Mouse (Mus musculus) embryonic fibroblast, embryonic 13.5 days (primary cell): ENCODE data around the gene Elmo1. TPM values are rescaled to one million over a fixed set of nuclear protein-coding genes. Genes with fewer than 3 reads are reported as not detected.

Source experiments
- H3K27ac ChIP-seq: 2 replicates; pipeline ENCODE4 v1.5.1; 2012; ENCODE audit warnings: low read length, control low read depth, inconsistent platforms; ENCODE audit not compliant: insufficient read depth
- H3K4me1 ChIP-seq: 2 replicates; pipeline ENCODE4 v1.6.1; 2011; ENCODE audit warnings: low read length; ENCODE audit not compliant: control insufficient read depth, insufficient read depth
- H3K4me3 ChIP-seq: 2 replicates; pipeline ENCODE4 v1.5.1; 2011; ENCODE audit warnings: mild to moderate bottlenecking, control low read depth, low read length; ENCODE audit not compliant: insufficient read depth
- CTCF ChIP-seq: IDR thresholded peaks from 2 replicates; pipeline ENCODE4 v1.5.1; 2011; ENCODE audit warnings: mild to moderate bottlenecking, control low read depth, low read length, moderate library complexity, borderline replicate concordance; ENCODE audit not compliant: insufficient read depth
- POLR2A ChIP-seq: IDR thresholded peaks from 2 replicates; pipeline ENCODE4 v1.6.1; 2011; ENCODE audit warnings: low read depth, mild to moderate bottlenecking, control low read depth, low read length, moderate library complexity
- polyA plus RNA-seq: library from polyadenylated mRNA; stranded (reverse); fragments of >200 nt; gene quantifications from 2 replicates; pipeline ENCODE4 v1.2.4, GENCODE M21; 2011; ENCODE audit warnings: low read depth; ENCODE audit not compliant: missing spikeins, insufficient read length

The Elmo1 gene
- polyA plus RNA-seq, result 1.6 and 4.8 TPM in 2 replicates

GRCm38 (mm10) chr13:20090133-20090710 lies at the start of gene Elmo1:
TSS of gene Elmo1 (plus strand) at chr13:20090596.
- no peaks in the 10 kb centered on the region for H3K4me1 ChIP-seq
- H3K4me3 ChIP-seq, result peak within 1 kb of the TSS; percentile 60
- TF ChIP-seq POLR2A (no peak), CTCF (peak; percentile 40; the same call in 1 of the 2 replicates)
- H3K27ac ChIP-seq, result no peak within 1 kb of the TSS

- no peak for TF ChIP-seq POLR2A
- TF ChIP-seq CTCF, result no peak
- Histone ChIP-seq H3K27ac (no peak overlapping the region), H3K4me3 (no peak overlapping the region), H3K4me1 (no peaks in the 10 kb centered on the region)
Observed at GRCm38 (mm10) chr13:20041169-20041830, 49.1 kb upstream of the Elmo1 start.

GRCm38 (mm10) chr13:20042856-20043255 lies 47.5 kb upstream of the Elmo1 start:
- H3K4me1 ChIP-seq, result peaks cover 2% of the 10 kb centered on the region; the same call in 1 of the 2 replicates
- H3K4me3 ChIP-seq, result no peak overlapping the region
- no peak overlapping the region for H3K27ac ChIP-seq
- TF ChIP-seq POLR2A (no peak), CTCF (no peak)

GRCm38 (mm10) chr13:20045350-20045749 lies 45.0 kb upstream of the Elmo1 start:
- no peak overlapping the region for H3K4me3 ChIP-seq
- peaks cover 11% of the 10 kb centered on the region; the same call in 1 of the 2 replicates for H3K4me1 ChIP-seq
- TF ChIP-seq POLR2A, result no peak
- H3K27ac ChIP-seq, result no peak overlapping the region

GRCm38 (mm10) chr13:20045836-20046235 lies 44.6 kb upstream of the Elmo1 start:
- TF ChIP-seq POLR2A, result no peak
- TF ChIP-seq CTCF, result no peak
- no peak overlapping the region for H3K27ac ChIP-seq
- peaks cover 11% of the 10 kb centered on the region; the same call in 1 of the 2 replicates for H3K4me1 ChIP-seq
- no peak overlapping the region for H3K4me3 ChIP-seq

- TF ChIP-seq CTCF (no peak), POLR2A (no peak)
- no peak overlapping the region for H3K27ac ChIP-seq
Observed at GRCm38 (mm10) chr13:20046406-20046805, 44.0 kb upstream of the Elmo1 start.

GRCm38 (mm10) chr13:20047926-20048836 lies 42.2 kb upstream of the Elmo1 start:
- TF ChIP-seq CTCF, result no peak
- peak overlapping the region; percentile 37; the same call in 1 of the 2 replicates for H3K27ac ChIP-seq
- H3K4me1 ChIP-seq, result peaks cover 11% of the 10 kb centered on the region; the same call in 1 of the 2 replicates
- H3K4me3 ChIP-seq, result no peak overlapping the region

More at GRCm38 (mm10) chr13:20046406-20046805, 44.0 kb upstream of the Elmo1 start:
- Histone ChIP-seq H3K4me1 (peaks cover 11% of the 10 kb centered on the region; the same call in 1 of the 2 replicates), H3K4me3 (no peak overlapping the region)

GRCm38 (mm10) chr13:20048837-20049160 lies 41.6 kb upstream of the Elmo1 start:
- TF ChIP-seq POLR2A, result no peak
- TF ChIP-seq CTCF, result no peak
- Histone ChIP-seq H3K4me3 (no peak overlapping the region), H3K27ac (no peak overlapping the region; the same call in 1 of the 2 replicates), H3K4me1 (peaks cover 11% of the 10 kb centered on the region; the same call in 1 of the 2 replicates)

GRCm38 (mm10) chr13:20049654-20050053 lies 40.7 kb upstream of the Elmo1 start:
- no peak for TF ChIP-seq CTCF
- no peak for TF ChIP-seq POLR2A
- Histone ChIP-seq H3K4me1 (peaks cover 11% of the 10 kb centered on the region; the same call in 1 of the 2 replicates), H3K4me3 (no peak overlapping the region), H3K27ac (no peak overlapping the region)

GRCm38 (mm10) chr13:20050149-20050548 lies 40.2 kb upstream of the Elmo1 start:
- Histone ChIP-seq H3K27ac (no peak overlapping the region), H3K4me3 (no peak overlapping the region), H3K4me1 (peaks cover 11% of the 10 kb centered on the region; the same call in 1 of the 2 replicates)
- no peak for TF ChIP-seq POLR2A
- no peak for TF ChIP-seq CTCF

- H3K27ac ChIP-seq, result no peak overlapping the region
- peaks cover 2% of the 10 kb centered on the region for H3K4me1 ChIP-seq
- TF ChIP-seq CTCF, result no peak
- no peak for TF ChIP-seq POLR2A
- H3K4me3 ChIP-seq, result no peak overlapping the region
Observed at GRCm38 (mm10) chr13:20057926-20058325, 32.5 kb upstream of the Elmo1 start.
